Mouse (Mus musculus): ENCODE results near the gene Enthd1.
"Not testable (repeated sequence)": the region's sequence is repeated elsewhere in the genome, so short reads cannot be mapped to it uniquely, and the experiment has no call there.

Enthd1 gene

GRCm38 (mm10) chr15:80565106-80565665 lies at the start of gene Enthd1:
Gene Enthd1 (minus strand): TSS chr15:80565156.
- DNase-seq (ENCODE audit: low read depth in 1 of 2, low spot score in 2 of 2): no peak

DNA sequence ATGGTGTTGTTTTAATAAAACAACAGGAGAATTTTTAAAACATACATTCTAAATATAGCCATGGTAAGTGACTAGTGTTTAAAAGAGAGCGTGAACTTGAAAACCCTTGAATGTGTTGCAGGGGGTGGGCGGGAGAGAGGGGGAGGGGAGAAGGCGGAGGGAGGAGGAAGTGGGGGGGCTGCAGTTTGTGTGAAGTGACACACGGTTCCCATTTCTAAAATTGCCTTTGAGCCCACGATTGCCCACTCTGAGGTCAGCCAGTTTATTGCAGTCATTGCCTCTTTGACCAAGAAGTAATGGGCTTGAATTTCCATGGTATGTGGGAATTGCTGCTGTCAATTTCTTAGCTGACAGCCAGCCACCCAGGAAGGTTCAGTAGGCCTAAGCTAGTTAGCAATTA lies 48.9 kb upstream of the Enthd1 start:
- DNase-seq (ENCODE audit: low read depth in 1 of 2, low spot score in 2 of 2): no peak

DNA sequence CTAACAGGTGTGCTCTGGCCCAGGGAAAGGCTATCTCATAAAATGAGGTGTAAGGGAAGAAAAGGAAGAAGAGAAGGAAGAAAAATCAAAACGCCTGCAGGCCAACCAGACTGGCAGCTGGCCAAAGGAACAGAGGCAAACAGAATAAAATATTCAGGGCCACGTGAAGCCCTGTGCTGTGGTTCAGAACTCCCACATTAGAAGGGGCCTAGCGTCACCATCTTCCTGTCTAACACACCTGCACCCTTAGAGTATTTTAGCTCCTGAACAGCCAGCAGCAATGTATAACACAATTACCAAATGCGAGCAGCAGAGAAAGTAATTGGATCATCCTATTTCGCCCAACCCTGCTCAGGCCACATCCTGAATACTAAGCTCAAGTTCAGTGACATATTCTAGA lies 46.5 kb upstream of the Enthd1 start:
- no peak for DNase-seq (ENCODE audit: low read depth in 1 of 2, low spot score in 2 of 2)

DNA sequence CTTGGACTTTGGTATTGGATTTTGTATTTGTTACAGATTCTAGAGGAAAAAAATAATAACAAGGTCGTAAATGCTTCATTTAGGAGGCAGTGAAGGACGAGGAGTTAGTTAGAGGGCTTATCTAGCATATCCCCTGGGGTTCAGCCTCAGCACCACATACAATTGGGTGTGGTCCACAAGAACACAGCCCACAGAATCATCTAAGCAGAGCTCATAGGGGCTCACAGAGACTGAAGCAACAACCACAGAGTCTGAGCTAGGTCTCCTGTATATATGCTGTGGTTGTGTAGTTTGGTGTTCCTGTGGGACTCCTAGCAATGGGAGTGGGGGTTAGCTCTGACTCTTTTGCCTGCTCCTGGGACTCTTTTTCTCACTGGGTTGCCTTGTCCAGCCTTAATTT lies 45.4 kb upstream of the Enthd1 start:
- no peak for DNase-seq (ENCODE audit: low read depth in 1 of 2, low spot score in 2 of 2)

DNA sequence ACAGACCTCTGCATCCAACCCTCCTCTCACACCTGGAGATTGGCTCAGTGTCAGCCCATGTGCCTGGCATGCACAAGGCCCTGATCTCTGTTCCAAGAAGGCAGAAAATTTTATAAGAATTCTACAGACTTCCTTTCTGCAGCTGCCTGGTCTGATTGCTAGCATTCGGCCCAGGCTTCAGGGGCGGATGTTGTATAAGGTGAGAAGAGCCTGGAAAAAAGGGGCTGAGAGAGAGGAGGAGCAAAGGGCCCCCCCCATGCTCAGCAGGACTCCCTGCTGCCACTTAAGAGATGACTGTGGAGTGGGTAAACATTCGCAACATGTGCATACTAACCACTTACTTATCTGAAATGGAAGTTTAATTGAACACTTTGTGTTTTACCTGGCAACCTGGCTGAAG lies 43.0 kb upstream of the Enthd1 start:
- no peak for DNase-seq (ENCODE audit: low read depth in 1 of 2, low spot score in 2 of 2)

- DNase-seq (ENCODE audit: low read depth in 1 of 2, low spot score in 2 of 2): no peak
These were observed 39.1 kb upstream of the Enthd1 start for GRCm38 (mm10) chr15:80604026-80604425.

DNA sequence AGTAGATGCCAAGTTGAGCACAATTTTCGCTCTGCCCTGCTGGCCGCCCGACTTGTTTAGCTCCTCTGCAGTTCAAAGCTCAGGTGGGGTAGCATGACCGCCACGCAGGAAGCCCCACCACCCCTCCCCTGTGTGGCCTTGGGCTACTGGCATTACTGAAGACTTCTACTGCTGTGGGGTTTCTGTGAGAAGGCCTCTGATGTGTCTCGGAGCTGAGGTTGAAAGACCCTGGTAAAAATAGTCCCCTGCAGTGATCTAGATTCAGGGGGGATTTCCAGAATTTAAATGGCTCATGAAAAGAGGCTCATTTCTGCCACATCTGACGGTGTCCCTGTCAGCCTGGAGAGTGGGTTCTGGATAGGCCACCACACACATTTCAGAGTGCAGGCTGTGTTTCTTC lies 37.5 kb upstream of the Enthd1 start:
- DNase-seq (ENCODE audit: low read depth in 1 of 2, low spot score in 2 of 2): no peak

DNA sequence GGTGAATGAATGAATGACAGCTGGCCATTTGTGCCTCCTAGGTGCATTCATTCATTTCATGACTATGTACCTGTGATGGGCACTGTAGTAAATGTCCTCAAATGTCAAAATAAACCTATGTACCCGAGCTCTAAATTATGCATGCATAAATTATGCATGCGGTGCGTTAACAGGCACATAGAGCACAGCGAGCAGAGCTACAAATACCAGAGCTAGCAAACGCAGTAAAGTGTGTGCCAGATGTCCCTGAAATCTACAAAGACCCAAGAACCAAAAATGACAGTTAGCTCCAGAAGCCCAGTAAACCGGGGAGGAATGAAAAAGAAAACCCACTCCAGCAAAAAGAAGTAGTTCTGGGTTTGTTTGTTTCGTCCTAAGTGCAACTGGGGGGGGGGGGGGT lies 36.5 kb upstream of the Enthd1 start:
- DNase-seq (ENCODE audit: low read depth in 1 of 2, low spot score in 2 of 2): no peak

GRCm38 (mm10) chr15:80599843-80600242 lies 34.9 kb upstream of the Enthd1 start:
- no peak for DNase-seq (ENCODE audit: low read depth in 1 of 2, low spot score in 2 of 2)

DNA sequence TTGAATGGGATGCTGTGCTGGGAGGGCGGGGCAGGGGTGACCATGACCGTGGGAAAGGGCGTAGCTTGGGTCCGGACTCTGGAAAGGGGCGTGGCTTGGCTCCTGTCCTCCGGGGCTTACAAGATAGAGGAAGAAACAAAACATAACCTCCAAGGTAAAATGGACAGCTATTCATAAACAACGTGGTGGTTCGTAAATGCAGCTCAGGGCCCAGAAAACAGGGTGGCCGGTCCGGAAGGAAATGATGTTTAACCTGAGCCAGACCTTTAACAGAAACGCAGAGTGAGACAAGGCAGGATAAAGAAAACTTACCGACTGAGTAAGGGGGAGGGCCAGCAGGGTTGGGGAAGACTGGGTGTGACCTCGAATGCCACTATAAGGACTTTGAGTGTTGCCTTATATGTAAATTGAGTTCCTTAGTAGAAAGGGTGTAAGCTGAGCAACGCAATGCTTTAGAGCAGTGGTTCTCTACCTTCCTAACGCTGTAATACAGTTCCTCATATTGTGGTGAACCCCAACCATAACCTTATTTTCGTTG lies 34.3 kb upstream of the Enthd1 start:
- DNase-seq (ENCODE audit: low read depth in 1 of 2, low spot score in 2 of 2): peak; percentile 13 to 52

GRCm38 (mm10) chr15:80598750-80599149 lies 33.8 kb upstream of the Enthd1 start:
- no peak for DNase-seq (ENCODE audit: low read depth in 1 of 2, low spot score in 2 of 2)

DNA sequence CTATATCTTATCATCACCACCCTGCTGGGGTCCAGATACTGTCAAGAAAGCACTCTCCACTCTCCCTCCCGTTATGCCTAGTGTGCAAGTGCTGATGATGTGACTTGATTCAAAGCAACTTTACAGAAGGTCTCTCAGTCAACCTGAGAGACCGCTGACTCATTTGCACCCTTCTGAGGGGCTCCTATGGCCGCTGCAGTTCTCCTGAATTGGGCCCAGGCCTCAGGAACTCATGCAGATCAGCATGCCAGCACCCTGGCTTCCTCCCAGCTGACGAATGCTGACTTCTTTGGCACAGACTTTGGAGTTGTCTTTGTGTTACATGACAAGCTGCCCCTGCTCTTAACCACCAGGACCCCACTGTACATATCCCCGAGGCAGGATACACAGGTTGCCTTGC lies 28.9 kb upstream of the Enthd1 start:
- no peak for DNase-seq (ENCODE audit: low read depth in 1 of 2, low spot score in 2 of 2)

DNA sequence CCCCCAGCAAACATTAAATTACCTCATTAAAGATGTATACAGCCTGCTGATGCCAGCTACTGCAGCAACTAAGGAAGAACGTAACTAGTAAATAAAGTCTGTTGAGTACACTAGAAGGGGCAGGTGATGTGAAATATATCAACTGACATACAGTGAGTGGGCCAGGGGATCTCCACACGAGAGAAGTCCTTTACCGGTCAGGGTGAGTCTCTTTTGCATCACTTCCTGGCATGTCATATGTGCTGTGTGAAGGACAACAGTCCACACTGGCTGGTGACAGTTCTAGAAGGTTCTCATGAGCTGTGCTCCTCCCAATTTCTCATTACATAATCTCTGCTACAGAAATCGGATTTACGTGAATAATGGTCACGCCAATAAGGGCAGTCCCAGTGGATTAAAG lies 27.8 kb upstream of the Enthd1 start:
- no peak for DNase-seq (ENCODE audit: low read depth in 1 of 2, low spot score in 2 of 2)

GRCm38 (mm10) chr15:80590641-80591040 lies 25.7 kb upstream of the Enthd1 start:
- DNase-seq (ENCODE audit: low read depth in 1 of 2, low spot score in 2 of 2): no peak

GRCm38 (mm10) chr15:80586296-80586695 lies 21.3 kb upstream of the Enthd1 start:
- no peak for DNase-seq (ENCODE audit: low read depth in 1 of 2, low spot score in 2 of 2)

GRCm38 (mm10) chr15:80582581-80583495 lies 17.9 kb upstream of the Enthd1 start:
- DNase-seq (ENCODE audit: low read depth in 1 of 2, low spot score in 2 of 2): peak; percentile 58 to 69

DNA sequence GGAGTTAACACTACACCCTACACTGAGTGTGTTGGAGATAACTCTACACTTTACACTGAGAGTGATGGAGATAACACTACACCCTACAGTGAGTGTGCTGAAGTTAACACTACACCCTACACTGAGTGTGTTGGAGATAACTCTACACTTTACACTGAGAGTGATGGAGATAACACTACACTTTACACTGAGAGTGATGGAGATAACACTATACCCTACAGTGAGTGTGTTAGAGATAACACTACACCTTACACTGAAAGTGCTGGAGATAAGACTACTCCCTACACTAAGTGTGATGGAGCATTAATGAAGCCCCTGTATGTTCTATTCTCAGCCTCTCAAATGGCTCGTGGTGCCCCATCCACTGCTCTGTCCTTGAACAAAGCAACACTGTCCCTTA lies 15.6 kb upstream of the Enthd1 start:
- DNase-seq (ENCODE audit: low read depth in 1 of 2, low spot score in 2 of 2): not testable (repeated sequence)

DNA sequence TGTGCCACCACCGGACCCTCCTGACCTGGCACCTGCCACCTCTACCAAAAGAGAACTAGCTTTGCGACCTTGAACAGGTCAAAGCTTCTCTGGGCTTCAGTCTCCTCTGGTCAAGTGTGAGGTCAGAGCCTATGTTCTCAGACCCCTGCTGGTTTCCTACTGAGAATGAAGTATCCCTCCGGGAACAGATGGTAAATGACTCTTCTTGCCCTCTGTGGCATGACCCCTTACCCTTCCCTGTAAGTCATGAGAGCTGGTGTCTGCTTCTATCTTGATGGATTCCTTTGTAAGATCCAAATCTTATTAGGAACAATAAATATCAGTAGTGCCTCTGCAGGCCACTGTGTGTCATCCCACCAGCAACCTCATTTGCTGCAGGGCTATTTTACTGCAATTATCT lies 14.2 kb upstream of the Enthd1 start:
- no peak for DNase-seq (ENCODE audit: low read depth in 1 of 2, low spot score in 2 of 2)

DNA sequence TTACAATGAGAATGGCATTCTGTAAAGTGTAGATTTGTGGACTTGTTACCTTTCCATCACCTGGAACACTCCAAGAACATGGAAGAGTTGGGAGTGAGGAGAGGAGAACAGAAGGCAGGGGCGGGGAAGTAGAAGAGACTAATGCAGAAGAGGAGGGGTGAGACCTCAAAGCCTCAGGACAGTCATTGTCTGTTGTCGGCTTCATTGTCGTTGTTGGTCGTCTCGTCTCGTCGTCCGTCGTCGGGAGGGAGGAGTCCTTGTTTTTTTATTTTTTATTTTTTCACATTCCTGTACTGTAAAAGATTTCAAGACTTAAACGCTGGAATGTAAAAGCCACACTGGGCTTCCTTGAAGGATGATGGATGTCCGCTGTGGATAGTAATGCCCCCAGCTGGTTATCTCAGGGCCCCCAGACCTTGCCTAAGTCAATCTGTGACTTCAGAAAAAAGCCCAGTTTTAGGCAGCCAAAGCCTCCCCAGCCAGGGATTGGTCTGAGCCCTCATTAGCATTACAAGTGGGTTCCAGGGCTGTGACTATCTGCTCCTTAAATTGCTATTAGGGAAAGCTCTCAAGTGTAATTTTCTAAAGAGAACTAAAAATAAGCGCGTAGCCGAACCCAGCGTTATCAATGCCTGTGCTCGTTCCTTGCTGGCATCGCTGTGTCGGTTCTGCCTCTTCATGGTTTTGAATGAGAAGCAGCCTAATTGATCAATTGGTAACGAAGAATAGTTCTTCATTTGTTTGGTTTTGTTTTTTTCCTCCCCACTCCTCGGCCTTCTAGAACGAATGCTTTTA lies 12.4 kb upstream of the Enthd1 start:
- DNase-seq (ENCODE audit: low read depth in 1 of 2, low spot score in 2 of 2): no peak

DNA sequence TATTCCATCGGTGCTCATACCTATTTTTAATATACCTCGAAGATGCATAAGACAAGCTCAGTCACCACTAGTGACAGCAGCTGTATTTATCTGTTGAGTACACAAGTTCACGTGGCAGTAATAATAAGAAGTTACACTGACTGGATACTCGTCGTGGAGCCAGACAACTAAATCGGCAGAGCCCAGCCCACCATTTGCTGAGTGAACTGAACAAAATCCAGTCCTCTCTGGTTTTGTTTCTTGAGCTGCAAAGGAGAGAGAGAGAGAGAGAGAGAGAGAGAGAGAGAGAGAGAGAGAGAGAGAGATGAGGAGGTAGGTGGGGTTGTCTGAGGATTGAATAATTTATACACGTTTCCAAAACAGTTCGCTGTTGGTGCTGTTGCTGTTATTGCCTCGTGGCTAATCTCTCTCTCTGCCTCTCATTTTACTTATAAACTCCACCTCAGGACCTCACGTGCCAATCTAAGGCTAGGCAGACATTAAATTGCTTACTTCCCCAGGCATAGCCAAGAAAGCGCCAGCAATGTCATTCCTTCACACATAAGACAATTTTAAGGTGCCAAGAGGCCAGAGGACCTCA lies 11.5 kb upstream of the Enthd1 start:
- no peak for DNase-seq (ENCODE audit: low read depth in 1 of 2, low spot score in 2 of 2)

DNA sequence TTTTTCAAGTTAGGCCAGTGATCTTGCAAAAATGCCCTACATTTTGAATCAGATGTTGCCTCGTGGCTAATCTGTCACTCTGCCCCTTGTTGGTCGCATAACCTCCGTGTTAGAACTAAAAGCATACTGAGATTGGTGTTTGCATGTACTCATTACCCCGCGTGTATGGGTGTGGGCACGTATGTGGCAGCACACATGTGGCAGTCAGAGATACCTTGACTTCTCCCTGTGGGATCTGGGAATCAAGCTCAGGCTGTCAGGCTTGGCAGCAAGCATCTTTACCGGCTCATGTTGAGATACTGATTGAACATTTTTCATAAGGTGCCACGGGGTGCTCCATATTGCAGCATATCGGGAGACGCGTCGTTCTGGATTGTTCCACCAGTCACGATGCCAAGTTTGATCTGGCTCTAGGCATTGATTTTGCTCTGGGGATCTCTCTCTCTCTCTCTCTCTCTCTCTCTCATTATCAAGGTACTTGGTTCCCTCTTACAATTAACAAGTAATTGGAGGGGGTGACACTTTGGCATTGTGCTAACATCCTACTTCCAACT lies 10.9 kb upstream of the Enthd1 start:
- DNase-seq (ENCODE audit: low read depth in 1 of 2, low spot score in 2 of 2): no peak

All from monocyte, adult 2 months (primary cell).